Mouse (Mus musculus) monocyte, adult 2 months (primary cell): ENCODE measurements around the gene Pprc1.

Experiments used
- DNase-seq, 2 experiments: peaks; one replicate each; pipeline ENCODE4 v3.0.0; 2022; ENCODE audit warnings: low spot score in 2 of 2, low read depth in 1 of 2

The Pprc1 gene

DNA sequence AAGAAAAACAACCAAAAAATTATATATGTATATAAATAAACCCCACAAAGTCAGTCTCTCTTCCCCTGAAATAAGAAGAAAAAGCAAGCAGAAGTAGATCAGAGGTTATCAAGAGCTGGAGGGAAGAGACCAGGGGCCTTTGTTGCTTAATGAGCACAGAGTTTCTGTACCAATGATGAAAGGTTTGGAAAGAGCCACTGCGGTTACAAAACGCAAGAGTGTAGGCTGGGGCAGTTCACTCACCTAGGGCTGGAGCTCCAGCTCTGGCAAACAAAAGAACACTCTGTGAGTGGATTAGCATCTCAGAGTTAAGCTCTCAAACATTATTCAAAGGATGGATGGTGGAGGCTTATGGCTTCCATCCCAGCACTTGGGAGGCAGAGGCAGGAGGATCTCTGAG is 65.5 kb downstream of the Pprc1 start:
- DNase-seq, result no peak

DNA sequence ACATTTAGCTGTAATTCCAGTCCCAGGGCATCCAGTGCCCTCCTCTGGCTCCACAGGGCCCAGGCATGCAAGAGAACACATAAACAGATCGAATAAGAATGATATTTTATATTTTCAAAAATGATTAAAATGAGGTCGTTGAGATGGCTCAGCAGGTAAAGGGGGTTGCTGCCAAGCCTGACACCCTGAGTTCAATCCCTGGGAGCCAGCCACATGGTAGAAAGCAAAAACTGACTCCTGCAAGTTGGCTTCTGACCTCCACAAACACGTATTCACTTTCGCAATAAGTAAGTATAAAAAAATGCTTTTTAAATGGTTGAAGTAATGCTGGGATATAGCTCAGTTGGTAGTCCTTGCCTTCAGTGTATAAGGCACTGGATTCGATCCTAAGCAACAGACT is 66.1 kb downstream of the Pprc1 start:
- no peak for DNase-seq

- DNase-seq, result no peak
Observed at GRCm38 (mm10) chr19:46114617-46115016, 69.9 kb downstream of the Pprc1 start.

DNA sequence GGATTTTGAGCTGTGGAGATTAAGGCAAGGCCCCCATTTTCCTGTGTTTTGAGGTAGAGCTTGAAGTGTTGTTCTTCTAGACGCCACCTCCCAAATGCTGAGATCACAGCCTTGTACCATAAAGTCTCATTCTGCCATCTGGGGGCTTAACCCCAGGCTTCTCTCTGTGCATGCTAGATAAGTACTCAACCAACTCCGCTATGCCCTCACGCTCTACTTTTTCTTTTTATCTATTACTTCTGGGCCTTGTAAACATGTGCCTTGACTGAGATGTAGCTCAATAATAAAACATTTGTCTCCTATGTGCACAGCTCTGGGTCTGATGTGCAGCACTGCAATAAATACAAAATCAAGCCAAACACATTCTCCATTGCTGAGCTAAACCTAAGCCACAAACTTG is 74.8 kb downstream of the Pprc1 start:
- no peak for DNase-seq

DNA sequence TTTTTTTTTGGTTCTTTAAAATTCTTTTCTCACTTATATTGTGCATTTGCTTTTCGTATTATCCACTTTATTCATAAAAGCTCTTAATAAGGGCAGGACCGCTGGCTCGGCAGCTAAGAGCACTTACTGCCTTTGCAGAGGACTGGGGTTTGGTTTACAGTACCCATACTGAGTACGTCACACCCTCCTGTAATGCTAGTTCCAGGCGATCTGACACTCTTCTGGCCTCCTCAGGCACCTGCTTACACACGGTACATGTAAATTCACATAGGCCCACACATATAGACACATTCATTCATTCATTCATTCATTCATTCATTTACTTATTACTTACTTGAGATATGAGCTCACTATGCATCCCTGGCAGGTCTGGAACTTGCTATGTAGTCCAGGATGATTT is 76.2 kb downstream of the Pprc1 start:
- no peak for DNase-seq
